Mouse (Mus musculus) brain, embryonic 14.5 days (tissue): Measurements from ENCODE around the gene Tfdp2.

Source experiments
- CTCF ChIP-seq: fragments of 200-500 bp; IDR thresholded peaks from 2 replicates; pipeline ENCODE4 v1.5.1; 2012; ENCODE audit warnings: inconsistent platforms, mild to moderate bottlenecking, moderate library complexity, borderline replicate concordance; ENCODE audit not compliant: insufficient read depth, insufficient read length; ENCODE audit errors: extremely low read depth
- POLR2A ChIP-seq: fragments of 200-500 bp; IDR thresholded peaks from 2 replicates; pipeline ENCODE4 v1.6.1; 2012; ENCODE audit warnings: mild to moderate bottlenecking, inconsistent platforms, borderline replicate concordance; ENCODE audit not compliant: poor library complexity, insufficient read depth, insufficient read length, severe bottlenecking; ENCODE audit errors: extremely low read depth

DNA sequence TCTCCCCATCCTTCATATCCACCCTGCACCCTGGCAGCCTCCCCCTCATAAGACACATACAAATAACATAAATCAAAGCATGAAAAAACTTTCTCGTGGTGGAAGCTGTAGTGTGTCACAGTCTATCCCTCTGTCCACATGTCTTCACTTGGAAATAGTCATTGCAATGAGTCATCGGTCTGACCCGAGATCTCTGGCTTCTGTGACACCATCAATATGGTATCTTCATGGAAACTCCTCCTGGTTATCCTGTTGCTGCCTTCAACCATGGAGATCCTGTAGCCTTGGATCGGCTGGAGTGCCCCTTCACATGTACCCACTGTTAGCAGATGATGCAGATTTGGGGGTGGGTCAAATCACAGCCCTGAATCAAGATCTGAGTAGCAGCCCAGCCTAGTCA, 11.2 kb upstream of the Tfdp2 start:
- no peak for TF ChIP-seq POLR2A
- no peak for TF ChIP-seq CTCF
